Mouse (Mus musculus): ENCODE data around the gene C130050O18Rik. TPM values are rescaled to one million over a fixed set of nuclear protein-coding genes. Genes with fewer than 3 reads are reported as not detected.

Gene C130050O18Rik
- polyA plus RNA-seq (2012; fragmentation: generic; extraction: Trizol): 0.25 TPM

GRCm38 (mm10) chr5:139404801-139405401 lies at the start of gene C130050O18Rik:
C130050O18Rik (plus strand) TSS chr5:139405280.
- Histone ChIP-seq H3K27me3 (ENCODE audit: control insufficient read depth, insufficient read depth, insufficient read length) (no peaks in the 10 kb centered on the region), H3K79me2 (ENCODE audit: control insufficient read depth, insufficient read depth) (no peaks in the 10 kb centered on the region), H3K4me2 (ENCODE audit: low read depth) (no peak within 1 kb of the TSS), H3K36me3 (ENCODE audit: control insufficient read depth, insufficient read depth) (no peaks in the 10 kb centered on the region), H3K4me3 (no peak within 1 kb of the TSS), H3ac (ENCODE audit: control insufficient read depth, insufficient read length) (no peak within 1 kb of the TSS)
- TF ChIP-seq TCF12 (IDR thresholded peaks at IDR 0.05; ENCODE audit: insufficient read depth, poor library complexity, severe bottlenecking): no peak
- no peak for TF ChIP-seq POLR2A (IDR thresholded peaks at IDR 0.05; ENCODE audit: insufficient read length, low read depth)
- no peak for TF ChIP-seq SRF (IDR thresholded peaks at IDR 0.05; ENCODE audit: control insufficient read depth, insufficient read length, low read depth)
- no peak for TF ChIP-seq MYOG (IDR thresholded peaks at IDR 0.05; ENCODE audit: control insufficient read depth in 1 of 3, insufficient read depth in 1 of 3, insufficient read length in 2 of 3, low read depth in 2 of 3)
- no peak for TF ChIP-seq TCF3 (IDR thresholded peaks at IDR 0.05; ENCODE audit: insufficient read length, low read depth)
- no peak for TF ChIP-seq REST (IDR thresholded peaks at IDR 0.05; ENCODE audit: insufficient read depth, insufficient read length)
- no peak for TF ChIP-seq MYOD1 (IDR thresholded peaks at IDR 0.05; ENCODE audit: control insufficient read depth in 1 of 3, insufficient read length in 2 of 3, low read depth in 2 of 3)
- TF ChIP-seq E2F4 (IDR thresholded peaks at IDR 0.05; ENCODE audit: insufficient read depth): no peak
- no peak for TF ChIP-seq USF1 (IDR thresholded peaks at IDR 0.05; ENCODE audit: low read depth)
- TF ChIP-seq POLR2AphosphoS2 (IDR thresholded peaks at IDR 0.05; ENCODE audit: insufficient read length, low read depth): no peak
- no peak for TF ChIP-seq CEBPB (IDR thresholded peaks at IDR 0.05; ENCODE audit: insufficient read depth, poor library complexity, severe bottlenecking)
- no peak for TF ChIP-seq MAX (IDR thresholded peaks at IDR 0.05; ENCODE audit: low read depth)

DNA sequence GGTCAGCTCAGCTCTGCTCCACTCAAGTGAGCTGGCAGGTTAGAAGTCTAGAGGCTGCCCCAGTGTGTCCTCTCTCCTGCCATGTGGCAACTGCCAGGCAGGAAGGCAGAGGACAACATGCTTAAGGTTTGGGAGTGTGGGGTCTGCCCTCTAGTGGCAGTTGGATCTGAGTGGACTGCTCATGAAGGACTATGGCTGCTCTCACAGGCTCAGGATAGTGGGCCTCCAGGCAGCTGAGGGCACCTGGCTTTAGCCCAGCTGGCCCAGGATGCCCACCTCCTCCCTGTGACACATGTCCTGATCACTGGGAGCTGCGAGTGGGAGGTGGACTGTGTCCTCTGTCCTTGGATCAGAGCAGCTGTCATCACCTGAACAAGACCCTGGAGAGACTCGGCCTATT lies 46.4 kb upstream of the C130050O18Rik start:
- Histone ChIP-seq H3ac (ENCODE audit: control insufficient read depth, insufficient read length) (no peak overlapping the region), H3K36me3 (ENCODE audit: control insufficient read depth, insufficient read depth) (no peaks in the 10 kb centered on the region), H3K79me2 (ENCODE audit: control insufficient read depth, insufficient read depth) (no peaks in the 10 kb centered on the region), H3K27me3 (ENCODE audit: control insufficient read depth, insufficient read depth, insufficient read length) (no peaks in the 10 kb centered on the region), H3K4me2 (ENCODE audit: low read depth) (no peak overlapping the region), H3K4me3 (no peak overlapping the region)
- peak in 1 of 3 experiments; percentile 38 for TF ChIP-seq MYOD1 (IDR thresholded peaks at IDR 0.05; ENCODE audit: control insufficient read depth in 1 of 3, insufficient read length in 2 of 3, low read depth in 2 of 3)
- TF ChIP-seq MAX (IDR thresholded peaks at IDR 0.05; ENCODE audit: low read depth): no peak

- no peak for TF ChIP-seq E2F4 (IDR thresholded peaks at IDR 0.05; ENCODE audit: insufficient read depth)
- no peak for TF ChIP-seq POLR2AphosphoS2 (IDR thresholded peaks at IDR 0.05; ENCODE audit: insufficient read length, low read depth)
- no peak for TF ChIP-seq TCF3 (IDR thresholded peaks at IDR 0.05; ENCODE audit: insufficient read length, low read depth)
- no peak for TF ChIP-seq MYOG (IDR thresholded peaks at IDR 0.05; ENCODE audit: control insufficient read depth in 1 of 3, insufficient read depth in 1 of 3, insufficient read length in 2 of 3, low read depth in 2 of 3)
- TF ChIP-seq MYOD1 (IDR thresholded peaks at IDR 0.05; ENCODE audit: control insufficient read depth in 1 of 3, insufficient read length in 2 of 3, low read depth in 2 of 3): no peak
- no peak for TF ChIP-seq CEBPB (IDR thresholded peaks at IDR 0.05; ENCODE audit: insufficient read depth, poor library complexity, severe bottlenecking)
- TF ChIP-seq TCF12 (IDR thresholded peaks at IDR 0.05; ENCODE audit: insufficient read depth, poor library complexity, severe bottlenecking): no peak
- no peak for TF ChIP-seq SRF (IDR thresholded peaks at IDR 0.05; ENCODE audit: control insufficient read depth, insufficient read length, low read depth)
- no peak for TF ChIP-seq POLR2A (IDR thresholded peaks at IDR 0.05; ENCODE audit: insufficient read length, low read depth)
- no peak for TF ChIP-seq USF1 (IDR thresholded peaks at IDR 0.05; ENCODE audit: low read depth)
- TF ChIP-seq MAX (IDR thresholded peaks at IDR 0.05; ENCODE audit: low read depth): no peak
- TF ChIP-seq REST (IDR thresholded peaks at IDR 0.05; ENCODE audit: insufficient read depth, insufficient read length): no peak
- Histone ChIP-seq H3K36me3 (ENCODE audit: control insufficient read depth, insufficient read depth) (no peaks in the 10 kb centered on the region), H3K27me3 (ENCODE audit: control insufficient read depth, insufficient read depth, insufficient read length) (no peaks in the 10 kb centered on the region), H3K79me2 (ENCODE audit: control insufficient read depth, insufficient read depth) (no peaks in the 10 kb centered on the region), H3K4me3 (no peak overlapping the region), H3K4me2 (ENCODE audit: low read depth) (no peak overlapping the region), H3ac (ENCODE audit: control insufficient read depth, insufficient read length) (no peak overlapping the region)
These were observed 45.8 kb upstream of the C130050O18Rik start for GRCm38 (mm10) chr5:139359244-139359643.

GRCm38 (mm10) chr5:139363858-139364257 lies 41.2 kb upstream of the C130050O18Rik start:
- Histone ChIP-seq H3K79me2 (ENCODE audit: control insufficient read depth, insufficient read depth) (no peaks in the 10 kb centered on the region), H3ac (ENCODE audit: control insufficient read depth, insufficient read length) (no peak overlapping the region), H3K27me3 (ENCODE audit: control insufficient read depth, insufficient read depth, insufficient read length) (no peaks in the 10 kb centered on the region), H3K36me3 (ENCODE audit: control insufficient read depth, insufficient read depth) (no peaks in the 10 kb centered on the region), H3K4me2 (ENCODE audit: low read depth) (no peak overlapping the region), H3K4me3 (no peak overlapping the region)
- TF ChIP-seq POLR2A (IDR thresholded peaks at IDR 0.05; ENCODE audit: insufficient read length, low read depth) (no peak), SRF (IDR thresholded peaks at IDR 0.05; ENCODE audit: control insufficient read depth, insufficient read length, low read depth) (no peak), CEBPB (IDR thresholded peaks at IDR 0.05; ENCODE audit: insufficient read depth, poor library complexity, severe bottlenecking) (no peak), MAX (IDR thresholded peaks at IDR 0.05; ENCODE audit: low read depth) (no peak), POLR2AphosphoS2 (IDR thresholded peaks at IDR 0.05; ENCODE audit: insufficient read length, low read depth) (no peak), TCF12 (IDR thresholded peaks at IDR 0.05; ENCODE audit: insufficient read depth, poor library complexity, severe bottlenecking) (no peak), MYOG (IDR thresholded peaks at IDR 0.05; ENCODE audit: control insufficient read depth in 1 of 3, insufficient read depth in 1 of 3, insufficient read length in 2 of 3, low read depth in 2 of 3) (no peak), E2F4 (IDR thresholded peaks at IDR 0.05; ENCODE audit: insufficient read depth) (no peak), TCF3 (IDR thresholded peaks at IDR 0.05; ENCODE audit: insufficient read length, low read depth) (no peak), REST (IDR thresholded peaks at IDR 0.05; ENCODE audit: insufficient read depth, insufficient read length) (no peak), USF1 (IDR thresholded peaks at IDR 0.05; ENCODE audit: low read depth) (no peak), MYOD1 (IDR thresholded peaks at IDR 0.05; ENCODE audit: control insufficient read depth in 1 of 3, insufficient read length in 2 of 3, low read depth in 2 of 3) (no peak)

Data from myocyte (in vitro differentiated cells).